ENCODE assay signal across 8 mouse cellular contexts in genomic region chr1:187300626-187301025, GRCm38 (mm10).
DNase-seq lines count a peak whose midpoint lies in the region; ATAC-seq lines count a peak whose summit lies in the region.

No protein-coding gene starts in this region.

- no peaks in the 10 kb centered on the region for H3K9me3 ChIP-seq in hindbrain, embryonic 10.5 days
- no peaks in the 10 kb centered on the region for H3K9me3 ChIP-seq in hindbrain, embryonic 13.5 days
- H3K9me3 ChIP-seq in hindbrain, embryonic 16.5 days (ENCODE audit: control insufficient read depth, low read length): no peaks in the 10 kb centered on the region

- H3K4me3 ChIP-seq in hindbrain, embryonic 10.5 days: no peak overlapping the region
- H3K4me3 ChIP-seq in hindbrain, embryonic 13.5 days: no peak overlapping the region
- H3K4me3 ChIP-seq in hindbrain, embryonic 16.5 days (ENCODE audit: low read length): no peak overlapping the region

- peaks cover 12% of the 10 kb centered on the region; the same call in 1 of the 2 replicates for H3K4me1 ChIP-seq in hindbrain, embryonic 10.5 days (replicated peaks)
- peaks cover 20% of the 10 kb centered on the region for H3K4me1 ChIP-seq in hindbrain, embryonic 13.5 days (replicated peaks)
- H3K4me1 ChIP-seq in hindbrain, embryonic 16.5 days (ENCODE audit: control insufficient read depth, insufficient read depth, low read depth, low read length): no peaks in the 10 kb centered on the region

- H3K9ac ChIP-seq in hindbrain, embryonic 13.5 days: no peak overlapping the region
- H3K9ac ChIP-seq in hindbrain, embryonic 16.5 days (ENCODE audit: low read depth, low read length): no peak overlapping the region

- WGBS in hindbrain, embryonic 10.5 days: 56% methylated on average over 5 of the region's 5 CpGs
- WGBS in hindbrain, embryonic 13.5 days: 52% methylated on average over 5 of the region's 5 CpGs
- whole genome bisulfite sequencing in hindbrain, embryonic 16.5 days: 46% methylated on average over 5 of the region's 5 CpGs

- no peak for ATAC-seq in hindbrain, embryonic 13.5 days (ENCODE audit: low FRiP score)
- peak; percentile 65; the same call in 1 of the 2 replicates for ATAC-seq in hindbrain, embryonic 16.5 days
- no peak for ATAC-seq in inflammation-experienced regulatory T-cells, adult 6 months

- no peaks in the 10 kb centered on the region for H3K27me3 ChIP-seq in hindbrain, embryonic 10.5 days (ENCODE audit: insufficient read depth, poor library complexity, severe bottlenecking)
- no peaks in the 10 kb centered on the region for H3K27me3 ChIP-seq in hindbrain, embryonic 13.5 days
- no peaks in the 10 kb centered on the region for H3K27me3 ChIP-seq in hindbrain, embryonic 16.5 days (replicated peaks; ENCODE audit: control insufficient read depth, insufficient read depth, low read length)

- no peaks in the 10 kb centered on the region for H3K36me3 ChIP-seq in hindbrain, embryonic 10.5 days
- no peaks in the 10 kb centered on the region for H3K36me3 ChIP-seq in hindbrain, embryonic 13.5 days
- H3K36me3 ChIP-seq in hindbrain, embryonic 16.5 days (ENCODE audit: control insufficient read depth, insufficient read depth, low read length): no peaks in the 10 kb centered on the region

- no peak for DNase-seq in hindbrain, embryonic 10.5 days (ENCODE audit: low spot score)
- peak; percentile 44 for DNase-seq in adipocyte (ENCODE audit: low spot score)
- DNase-seq in layer of hippocampus, postnatal 14 days (ENCODE audit: low spot score in 2 of 2): peak; percentile 29 to 48
- no peak for DNase-seq in gastrocnemius, postnatal 25 days
- no peak for DNase-seq in thymus, postnatal 25 days

- peak overlapping the region; percentile 64; the same call in 1 of the 2 replicates for H3K27ac ChIP-seq in hindbrain, embryonic 10.5 days
- H3K27ac ChIP-seq in hindbrain, embryonic 13.5 days: no peak overlapping the region
- no peak overlapping the region for H3K27ac ChIP-seq in hindbrain, embryonic 16.5 days (ENCODE audit: low read depth, low read length)

- no peak overlapping the region for H3K4me2 ChIP-seq in hindbrain, embryonic 13.5 days
- no peak overlapping the region for H3K4me2 ChIP-seq in hindbrain, embryonic 16.5 days (ENCODE audit: low read length)

Comparison
In these comparisons a context has a peak if more than half of its experiments do, and no peak if none do; other contexts are left out.
1. DNase-seq: peak in adipocyte (single experiment) and layer of hippocampus, postnatal 14 days (2 of 2); none in hindbrain, embryonic 10.5 days (single experiment), gastrocnemius, postnatal 25 days (single experiment) and thymus, postnatal 25 days (single experiment).